Mouse (Mus musculus): ENCODE results near the gene Rnf157.
"Not testable (repeated sequence)": the region's sequence is repeated elsewhere in the genome, so short reads cannot be mapped to it uniquely, and the experiment has no call there.

Rnf157 gene

DNA sequence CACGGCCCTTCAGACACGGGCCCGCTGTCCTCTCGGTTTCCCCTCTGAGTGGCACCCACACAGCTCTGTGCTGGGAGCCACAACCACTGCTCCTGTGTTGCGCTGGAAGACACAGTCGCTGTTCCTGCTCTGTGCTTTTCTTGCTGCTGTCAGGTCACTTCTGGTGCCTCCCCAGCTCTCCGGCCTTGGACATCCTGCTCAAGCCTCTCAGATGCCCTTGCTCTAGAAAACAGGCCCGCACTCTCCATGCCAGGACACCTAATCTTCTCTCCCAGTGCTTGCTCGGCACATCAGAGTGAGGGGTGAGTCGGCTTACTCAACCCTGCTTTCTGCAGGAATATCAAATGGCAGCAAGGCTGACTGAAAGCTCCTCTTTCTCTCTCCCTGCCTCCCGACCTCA is 28.7 kb downstream of the Rnf157 start:
- no peak for ATAC-seq (ENCODE audit: low TSS enrichment)

GRCm38 (mm10) chr11:116383070-116383469 is 29.8 kb downstream of the Rnf157 start:
- ATAC-seq (ENCODE audit: low TSS enrichment): not testable (repeated sequence)

DNA sequence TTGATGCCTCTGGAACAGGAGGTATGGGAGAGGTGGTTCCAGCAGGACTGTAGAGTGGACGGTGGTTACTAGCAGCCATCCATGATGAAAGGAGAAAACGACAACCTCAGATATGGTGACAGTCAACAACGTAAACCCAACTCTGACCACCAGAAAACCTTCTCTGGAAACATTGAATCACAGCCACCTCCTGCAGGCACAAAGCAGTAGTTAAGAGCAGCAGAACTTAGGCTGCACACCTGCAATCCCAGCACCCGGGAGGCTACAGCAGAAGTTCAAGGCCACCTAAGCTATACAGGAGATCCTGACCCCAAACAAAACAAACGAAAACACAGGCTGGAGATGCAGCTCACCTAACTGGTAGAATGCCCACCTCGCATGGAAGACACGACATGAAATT is 32.1 kb downstream of the Rnf157 start:
- ATAC-seq (ENCODE audit: low TSS enrichment): no peak

DNA sequence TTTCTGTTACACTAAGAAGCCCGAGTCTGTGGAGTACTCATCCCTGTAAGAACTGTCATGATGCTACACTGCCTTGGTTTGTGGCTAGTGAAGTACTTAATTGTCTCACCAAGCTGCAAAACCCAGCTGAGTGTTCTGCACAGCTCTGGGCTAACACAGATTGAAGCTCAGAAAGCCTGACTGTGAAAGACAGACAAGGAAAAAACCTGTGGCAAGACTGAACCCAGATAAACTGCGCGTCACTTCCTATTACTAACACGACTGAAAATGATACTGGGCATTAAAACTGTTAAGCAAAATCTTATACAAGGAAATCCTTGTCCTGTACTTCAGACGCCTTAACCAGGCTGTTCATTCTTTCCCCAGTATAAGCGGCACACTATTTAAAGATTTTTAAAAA is 33.3 kb downstream of the Rnf157 start:
- ATAC-seq (ENCODE audit: low TSS enrichment): no peak

- ATAC-seq (ENCODE audit: low TSS enrichment): no peak
Measured at GRCm38 (mm10) chr11:116376945-116377661, 35.7 kb downstream of the Rnf157 start.

DNA sequence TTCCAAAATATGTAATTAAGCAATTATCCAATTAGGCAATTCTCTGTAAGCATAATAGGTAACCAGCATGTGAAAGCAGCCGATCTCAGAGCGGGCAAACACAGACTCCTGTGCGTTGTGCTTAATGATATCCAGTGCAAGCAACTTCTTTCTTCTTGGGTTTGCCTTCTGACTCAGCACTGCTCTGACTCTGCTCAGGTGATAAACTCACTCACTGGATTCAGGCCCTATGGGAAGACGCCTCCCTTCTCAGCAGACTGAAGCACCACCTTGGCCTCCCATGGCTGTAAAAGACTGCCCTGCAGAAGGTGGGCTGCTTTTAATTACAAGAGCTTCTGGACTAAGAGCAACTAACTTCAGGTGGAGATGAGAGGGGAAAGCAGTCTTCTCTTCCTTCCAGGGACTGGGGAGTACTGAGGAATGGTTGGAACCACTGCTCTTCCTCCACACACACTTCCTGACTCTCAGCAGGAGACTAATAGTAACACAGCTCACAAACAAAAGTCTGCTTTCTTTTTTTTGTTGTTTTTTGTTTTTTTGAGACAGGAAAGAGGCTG is 40.9 kb downstream of the Rnf157 start:
- no peak for ATAC-seq (ENCODE audit: low TSS enrichment)

DNA sequence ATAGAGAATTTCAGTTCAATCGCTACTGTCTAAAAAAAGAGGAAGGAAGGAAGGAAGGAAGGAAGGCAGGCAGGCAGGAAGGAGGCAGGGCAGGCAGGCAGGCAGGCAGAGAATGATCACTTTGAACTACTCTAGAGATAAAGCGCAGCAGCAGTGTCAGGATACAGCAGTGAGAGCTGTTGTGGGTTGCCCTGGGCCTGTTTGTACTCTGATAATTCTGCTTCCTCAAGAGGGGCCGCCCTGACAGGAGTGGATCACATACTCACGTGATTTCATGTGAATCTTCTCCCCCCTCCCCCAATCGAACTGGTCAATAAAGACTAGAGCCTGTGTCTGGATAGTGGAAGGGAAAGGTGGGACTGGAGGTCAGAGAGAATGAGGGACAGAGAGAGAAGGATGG is 43.2 kb downstream of the Rnf157 start:
- no peak for ATAC-seq (ENCODE audit: low TSS enrichment)

DNA sequence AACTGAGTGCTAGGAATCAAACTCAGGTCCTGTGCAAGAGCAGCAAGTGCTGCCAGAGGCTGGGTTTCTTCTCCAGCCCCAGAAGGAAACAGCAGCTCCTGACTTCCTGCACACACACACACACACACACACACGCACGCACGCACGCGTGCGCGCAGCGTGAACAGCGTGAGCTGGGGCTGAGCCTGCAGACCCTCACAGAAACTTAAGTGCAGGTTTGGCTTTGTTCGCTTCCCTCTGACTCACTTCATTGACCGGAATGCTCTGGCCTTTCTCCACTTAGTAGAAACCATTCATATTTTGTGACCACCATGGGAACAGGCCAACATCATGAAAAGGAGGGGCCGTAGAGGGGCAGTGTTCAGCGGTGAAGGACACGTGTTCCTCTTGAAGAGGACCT is 43.8 kb downstream of the Rnf157 start:
- ATAC-seq (ENCODE audit: low TSS enrichment): no peak

- ATAC-seq (ENCODE audit: low TSS enrichment): peak; percentile 78; the same call in 1 of the 2 replicates
Measured at GRCm38 (mm10) chr11:116368116-116368515, 44.7 kb downstream of the Rnf157 start.

DNA sequence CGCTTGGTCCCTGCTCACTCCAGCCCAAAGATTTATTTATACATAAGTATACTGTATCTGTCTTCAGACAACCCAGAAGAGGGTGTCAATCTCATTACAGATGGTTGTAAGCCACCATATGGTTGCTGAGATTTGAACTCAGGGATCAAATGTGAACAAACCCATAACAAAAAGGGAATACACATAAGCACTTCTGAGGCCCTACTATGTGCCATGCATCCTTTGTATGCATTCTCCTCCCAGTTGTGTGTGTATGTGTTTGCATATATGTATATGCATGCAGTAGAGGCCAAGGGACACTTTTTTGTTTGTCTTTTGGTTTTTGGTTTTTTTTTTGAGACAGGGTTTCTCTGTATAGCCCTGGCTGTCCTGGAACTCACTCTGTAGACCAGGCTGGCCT is 46.2 kb downstream of the Rnf157 start:
- ATAC-seq (ENCODE audit: low TSS enrichment): no peak

GRCm38 (mm10) chr11:116366124-116366523 is 46.7 kb downstream of the Rnf157 start:
- no peak for ATAC-seq (ENCODE audit: low TSS enrichment)

GRCm38 (mm10) chr11:116365432-116365831 is 47.4 kb downstream of the Rnf157 start:
- ATAC-seq (ENCODE audit: low TSS enrichment): no peak

GRCm38 (mm10) chr11:116362015-116362414 is 50.8 kb downstream of the Rnf157 start:
- no peak for ATAC-seq (ENCODE audit: low TSS enrichment)

DNA sequence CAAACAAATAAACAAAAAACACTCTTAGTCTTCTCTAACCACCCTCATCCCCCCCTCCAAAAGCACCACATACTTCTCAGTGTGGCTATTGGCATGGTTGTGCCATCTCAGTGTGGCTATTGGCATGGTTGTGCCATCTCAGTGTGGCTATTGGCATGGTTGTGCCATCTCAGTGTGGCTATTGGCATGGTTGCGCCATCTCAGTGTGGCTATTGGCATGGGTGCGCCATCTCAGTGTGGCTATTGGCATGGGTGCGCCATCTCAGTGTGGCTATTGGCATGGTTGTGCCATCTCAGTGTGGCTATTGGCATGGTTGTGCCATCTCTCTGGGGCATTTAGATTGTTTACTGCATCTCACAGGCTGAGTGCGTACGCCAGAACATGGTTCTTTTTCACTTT is 51.9 kb downstream of the Rnf157 start:
- ATAC-seq (ENCODE audit: low TSS enrichment): not testable (repeated sequence)

GRCm38 (mm10) chr11:116359652-116360051 is 53.2 kb downstream of the Rnf157 start:
- no peak for ATAC-seq (ENCODE audit: low TSS enrichment)

GRCm38 (mm10) chr11:116358926-116359637 is 53.8 kb downstream of the Rnf157 start:
- no peak for ATAC-seq (ENCODE audit: low TSS enrichment)

GRCm38 (mm10) chr11:116354521-116354920 is 58.3 kb downstream of the Rnf157 start:
- no peak for ATAC-seq (ENCODE audit: low TSS enrichment)

GRCm38 (mm10) chr11:116353535-116353934 is 59.3 kb downstream of the Rnf157 start:
- no peak for ATAC-seq (ENCODE audit: low TSS enrichment)

GRCm38 (mm10) chr11:116351294-116351693 is 61.5 kb downstream of the Rnf157 start:
- no peak for ATAC-seq (ENCODE audit: low TSS enrichment)

- ATAC-seq (ENCODE audit: low TSS enrichment): no peak
Measured at GRCm38 (mm10) chr11:116347955-116348354, 64.9 kb downstream of the Rnf157 start.

GRCm38 (mm10) chr11:116347012-116347411 is 65.8 kb downstream of the Rnf157 start:
- ATAC-seq (ENCODE audit: low TSS enrichment): no peak

DNA sequence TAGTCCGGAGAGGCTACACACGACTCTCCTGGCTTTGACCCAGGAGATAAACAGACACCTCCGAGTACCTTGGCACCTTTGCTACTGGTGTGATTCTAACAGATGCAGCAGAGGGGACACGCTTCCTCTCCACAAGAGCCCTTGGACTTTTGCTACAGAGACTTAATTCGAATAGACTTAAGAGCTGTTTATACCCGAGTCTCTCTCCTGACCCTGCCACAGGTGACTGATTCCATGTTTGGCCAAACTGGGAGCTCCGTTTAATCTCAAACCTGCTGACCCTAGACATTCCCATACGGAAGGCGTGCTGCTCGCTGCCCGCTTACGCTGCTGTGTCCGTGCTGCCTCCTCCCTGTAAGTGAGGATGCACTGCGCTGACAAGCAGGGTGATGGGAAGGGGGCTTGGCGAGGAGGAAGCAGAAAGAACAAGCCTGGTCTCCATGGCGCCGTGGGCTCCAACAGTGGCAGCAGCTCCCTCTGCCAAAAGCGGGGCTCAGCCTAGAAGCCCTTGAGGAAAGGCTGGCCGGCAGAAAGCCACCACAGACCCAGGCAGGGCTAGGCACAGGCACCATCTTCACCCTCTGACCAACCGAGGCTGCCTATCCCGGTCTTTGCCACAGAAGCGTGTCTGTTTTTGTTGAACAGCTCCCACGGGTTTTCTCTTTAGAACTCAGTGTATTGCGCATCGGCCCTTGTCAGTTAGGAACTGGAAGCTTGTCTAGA is 70.6 kb downstream of the Rnf157 start:
- ATAC-seq (ENCODE audit: low TSS enrichment): no peak

Measured in frontal cortex, adult (tissue).